Mouse (Mus musculus) embryo, embryonic 10 days (tissue): ENCODE data around the gene Vmn2r17.

ENCODE experiments used
- DNase-seq: peaks from one replicate; pipeline ENCODE4 v3.0.0-alpha.2; 2015; ENCODE audit warnings: low spot score

The Vmn2r17 gene

GRCm38 (mm10) chr5:109419388-109419787 lies at the start of gene Vmn2r17:
TSS of gene Vmn2r17 (plus strand) at chr5:109419688.
- no peak for DNase-seq

GRCm38 (mm10) chr5:109466576-109467506 lies 47.4 kb downstream of the Vmn2r17 start:
- peak; percentile 67 for DNase-seq

- peak; percentile 4 for DNase-seq
Measured at GRCm38 (mm10) chr5:109506729-109507128, 87.2 kb downstream of the Vmn2r17 start.
